Mouse (Mus musculus) limb, embryonic 12.5 days (tissue): ENCODE measurements around the gene Krtap5-1. TPM values are rescaled to one million over a fixed set of nuclear protein-coding genes. Genes with fewer than 3 reads are reported as not detected.
"Not testable (repeated sequence)": the region's sequence is repeated elsewhere in the genome, so short reads cannot be mapped to it uniquely, and the experiment has no call there.

ENCODE experiments used
- ATAC-seq: fragments of 200-750 bp; cut with Nextera tagmentation; 2 replicates; pipeline ENCODE4 v1.8.0; 2017; ENCODE audit warnings: low read depth, moderate TSS enrichment; ENCODE audit not compliant: insufficient number of reproducible peaks, insufficient read depth, low FRiP score, low TSS enrichment
- H3K27ac ChIP-seq: fragments of 300-500 bp; sonication (generic); 2 replicates; pipeline ENCODE4 v1.5.1; 2016; ENCODE audit warnings: mild to moderate bottlenecking, moderate library complexity
- H3K27me3 ChIP-seq: fragments of 300-500 bp; sonication (generic); 2 replicates; pipeline ENCODE4 v1.6.1; 2016; ENCODE audit warnings: mild to moderate bottlenecking, moderate library complexity
- H3K36me3 ChIP-seq: fragments of 300-500 bp; sonication (generic); 2 replicates; pipeline ENCODE4 v1.6.1; 2016; ENCODE audit warnings: mild to moderate bottlenecking, moderate library complexity
- H3K4me1 ChIP-seq: fragments of 300-500 bp; sonication (generic); replicated peaks from 2 replicates; pipeline ENCODE4 v1.6.1; 2016
- H3K4me2 ChIP-seq: fragments of 300-500 bp; sonication (generic); 2 replicates; pipeline ENCODE4 v1.6.1; 2016; ENCODE audit warnings: mild to moderate bottlenecking, moderate library complexity
- H3K4me3 ChIP-seq: fragments of 300-500 bp; sonication (generic); replicated peaks from 2 replicates; pipeline ENCODE4 v1.5.1; 2016; ENCODE audit warnings: mild to moderate bottlenecking
- H3K9ac ChIP-seq: fragments of 300-500 bp; sonication (generic); replicated peaks from 2 replicates; pipeline ENCODE4 v1.6.1; 2016; ENCODE audit warnings: mild to moderate bottlenecking, moderate library complexity
- H3K9me3 ChIP-seq: fragments of 300-500 bp; sonication (generic); 2 replicates; pipeline ENCODE4 v1.6.1; 2016; ENCODE audit warnings: mild to moderate bottlenecking, moderate library complexity
- WGBS: fragments of 180-500 bp; shearing (Covaris S2); methylation state at CpG from one replicate; pipeline ENCODE4 v1.1.7; 2016; 5-methylcytosine and 5-hydroxymethylcytosine counted together
- polyA plus RNA-seq: library from polyadenylated mRNA; unstranded; fragments of >200 nt; fragmentation: Nextera tagmentation; extraction: Ambion mirVana; gene quantifications from 2 replicates; pipeline ENCODE4 v1.2.1, GENCODE M21; 2016

Gene Krtap5-1
- polyA plus RNA-seq, 1 experiment from 2014 or later, result not detected

DNA sequence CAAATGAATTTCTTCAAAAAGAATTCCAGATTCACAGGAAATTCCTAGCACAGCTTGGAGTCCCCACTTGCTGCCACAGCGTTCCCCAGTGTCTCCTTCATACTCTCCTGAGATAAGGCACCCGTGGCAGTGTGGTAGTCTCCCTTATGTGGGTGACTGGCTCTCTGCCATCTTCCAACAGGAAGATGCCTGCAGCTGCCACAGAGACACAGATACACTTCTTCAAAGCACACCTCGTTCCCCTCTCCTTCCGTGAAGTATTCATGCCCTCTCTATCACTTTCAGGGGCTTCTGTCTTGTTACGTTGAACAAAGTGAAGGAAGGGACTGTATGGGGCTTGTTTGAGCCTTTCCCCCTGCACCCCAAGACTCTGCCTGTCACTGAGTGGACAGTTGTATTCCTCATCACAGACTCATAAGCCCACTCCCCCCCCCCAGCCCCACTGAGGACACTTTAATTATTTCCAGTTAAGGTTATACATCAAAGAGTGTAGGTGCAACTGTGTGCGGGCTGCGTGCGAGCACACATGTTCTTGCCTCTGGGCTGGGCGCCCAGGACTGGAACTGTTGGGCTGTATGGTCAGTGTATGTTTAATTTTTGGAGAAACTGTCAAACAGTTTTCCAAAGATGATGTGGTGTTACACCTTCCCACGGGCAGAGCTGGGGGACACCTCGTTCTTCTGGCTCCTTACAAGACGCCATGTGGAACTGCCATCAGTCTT is 26.6 kb upstream of the Krtap5-1 start:
- Histone ChIP-seq H3K4me3 (no peak overlapping the region), H3K27ac (peak overlapping the region; percentile 82; the same call in 1 of the 2 replicates), H3K9me3 (no peaks in the 10 kb centered on the region), H3K27me3 (no peaks in the 10 kb centered on the region), H3K4me2 (no peak overlapping the region), H3K4me1 (peaks cover 24% of the 10 kb centered on the region), H3K36me3 (no peaks in the 10 kb centered on the region), H3K9ac (no peak overlapping the region)
- WGBS, result 74% methylated on average over 12 of the region's 12 CpGs
- no peak for ATAC-seq

DNA sequence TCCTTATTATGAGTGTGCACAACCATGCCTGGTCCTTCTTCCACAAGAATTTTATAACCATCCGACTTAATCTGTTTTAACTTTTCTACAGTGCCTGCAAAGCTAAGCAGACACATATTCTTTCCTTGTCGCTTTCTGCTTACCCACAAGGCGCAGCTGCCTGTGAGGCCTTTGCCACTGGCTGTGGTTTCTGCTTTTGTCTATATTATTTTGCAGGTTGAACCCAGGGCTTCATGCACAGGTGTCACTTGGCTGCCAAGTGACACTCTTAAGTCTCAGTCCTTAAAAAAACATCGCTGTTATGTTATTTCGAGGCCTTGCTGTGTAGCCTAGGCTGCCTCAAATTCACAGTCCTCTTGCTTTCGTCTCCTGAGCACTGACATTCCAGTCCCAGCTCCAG is 25.7 kb upstream of the Krtap5-1 start:
- H3K27me3 ChIP-seq, result no peaks in the 10 kb centered on the region
- 81% methylated on average over 6 of the region's 6 CpGs for WGBS
- no peak overlapping the region for H3K9ac ChIP-seq
- no peak overlapping the region for H3K4me2 ChIP-seq
- H3K27ac ChIP-seq, result peak overlapping the region; percentile 82; the same call in 1 of the 2 replicates
- H3K9me3 ChIP-seq, result no peaks in the 10 kb centered on the region
- H3K4me3 ChIP-seq, result no peak overlapping the region
- no peaks in the 10 kb centered on the region for H3K36me3 ChIP-seq
- peaks cover 24% of the 10 kb centered on the region for H3K4me1 ChIP-seq
- no peak for ATAC-seq

DNA sequence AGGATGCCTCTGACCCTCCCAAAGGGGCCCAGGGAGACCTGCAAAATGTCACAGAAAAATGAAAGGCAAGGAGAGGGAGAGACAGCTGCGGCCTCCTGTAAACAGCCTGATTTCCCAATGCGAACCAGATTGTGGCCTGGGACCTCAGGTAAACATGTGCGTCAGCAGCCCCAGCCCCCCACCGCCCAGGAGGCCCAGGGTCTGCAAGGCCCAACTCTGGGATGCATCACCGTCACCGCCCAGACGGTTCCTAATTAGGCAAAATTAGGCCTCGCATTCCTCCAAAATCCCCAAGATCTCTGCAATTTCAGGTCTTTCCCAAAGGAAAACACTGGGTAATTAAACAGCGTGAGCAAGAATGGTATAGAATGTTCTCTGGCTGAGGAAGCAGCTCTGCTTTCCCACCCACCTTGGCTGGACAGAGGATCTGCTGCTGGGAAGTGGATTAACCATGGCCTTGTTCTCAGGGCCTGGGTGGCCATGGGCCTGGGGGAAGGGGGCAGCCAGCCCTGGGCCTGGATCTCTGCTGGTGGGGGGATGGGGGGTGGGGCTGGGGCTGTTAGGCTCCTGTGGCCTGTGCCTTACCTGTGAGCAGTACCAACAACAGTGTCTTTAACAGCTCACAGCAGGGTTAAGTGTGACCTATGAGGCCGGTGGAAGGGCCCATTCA is 24.9 kb upstream of the Krtap5-1 start:
- not testable (repeated sequence) for H3K36me3 ChIP-seq, ATAC-seq, H3K4me2 ChIP-seq, H3K27me3 ChIP-seq, H3K9ac ChIP-seq, H3K4me3 ChIP-seq, H3K9me3 ChIP-seq
- peak overlapping the region; percentile 86 for H3K27ac ChIP-seq
- 12% methylated on average over 6 of the region's 10 CpGs for WGBS
- peaks cover 31% of the 10 kb centered on the region for H3K4me1 ChIP-seq

DNA sequence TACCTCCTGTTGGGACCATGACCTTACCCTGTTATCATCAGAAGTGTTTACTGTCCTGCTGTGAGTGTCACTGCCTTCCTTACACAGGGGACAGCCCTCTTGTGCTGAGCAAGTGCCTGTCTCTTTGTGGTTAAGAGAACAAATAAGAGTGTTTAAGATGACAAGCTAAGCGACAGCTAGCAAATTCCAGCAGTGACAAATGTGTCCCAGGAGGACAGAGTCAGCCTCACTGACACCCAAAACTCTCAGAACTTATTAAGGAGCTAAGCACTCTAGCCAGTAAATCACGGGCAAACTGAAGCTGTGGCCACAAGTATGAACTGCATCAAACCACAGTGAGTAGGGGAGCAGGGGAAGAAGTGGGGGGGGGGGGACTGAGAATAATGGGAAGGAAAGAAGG is 24.0 kb upstream of the Krtap5-1 start:
- peak overlapping the region; percentile 86 for H3K27ac ChIP-seq
- no peaks in the 10 kb centered on the region for H3K27me3 ChIP-seq
- 0 out of 2 replicates have a peak overlapping the region, but pooled peaks have one; percentile 13 for H3K9ac ChIP-seq
- H3K9me3 ChIP-seq, result no peaks in the 10 kb centered on the region
- H3K4me1 ChIP-seq, result peaks cover 32% of the 10 kb centered on the region
- no peak overlapping the region for H3K4me2 ChIP-seq
- ATAC-seq, result no peak
- no peak overlapping the region for H3K4me3 ChIP-seq
- no peaks in the 10 kb centered on the region for H3K36me3 ChIP-seq
- WGBS, result 17% methylated on average over 2 of the region's 2 CpGs

DNA sequence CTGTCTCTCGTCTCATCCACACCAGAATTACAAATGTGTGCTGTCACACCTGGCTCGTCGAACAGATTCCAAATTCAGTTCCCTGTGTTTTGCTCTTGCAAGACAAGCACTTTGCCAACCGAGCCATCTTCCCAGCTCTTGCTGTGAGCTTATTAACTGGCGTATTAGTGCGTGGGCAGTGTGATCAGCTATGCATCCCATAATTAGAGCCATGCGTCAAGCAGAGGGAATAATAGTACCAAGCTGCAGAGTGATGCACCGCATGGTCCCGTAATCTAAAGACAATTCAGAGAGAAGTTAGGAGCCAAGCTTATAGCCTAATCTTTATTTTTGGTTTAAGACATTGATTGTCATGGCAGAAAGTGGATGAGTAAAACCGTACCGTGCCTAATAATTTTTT is 22.2 kb upstream of the Krtap5-1 start:
- Histone ChIP-seq H3K9me3 (no peaks in the 10 kb centered on the region), H3K4me2 (no peak overlapping the region), H3K27me3 (no peaks in the 10 kb centered on the region; the same call in 1 of the 2 replicates), H3K4me1 (peaks cover 32% of the 10 kb centered on the region), H3K9ac (no peak overlapping the region), H3K27ac (no peak overlapping the region), H3K4me3 (no peak overlapping the region), H3K36me3 (no peaks in the 10 kb centered on the region)
- 76% methylated on average over 11 of the region's 11 CpGs for WGBS
- no peak for ATAC-seq

DNA sequence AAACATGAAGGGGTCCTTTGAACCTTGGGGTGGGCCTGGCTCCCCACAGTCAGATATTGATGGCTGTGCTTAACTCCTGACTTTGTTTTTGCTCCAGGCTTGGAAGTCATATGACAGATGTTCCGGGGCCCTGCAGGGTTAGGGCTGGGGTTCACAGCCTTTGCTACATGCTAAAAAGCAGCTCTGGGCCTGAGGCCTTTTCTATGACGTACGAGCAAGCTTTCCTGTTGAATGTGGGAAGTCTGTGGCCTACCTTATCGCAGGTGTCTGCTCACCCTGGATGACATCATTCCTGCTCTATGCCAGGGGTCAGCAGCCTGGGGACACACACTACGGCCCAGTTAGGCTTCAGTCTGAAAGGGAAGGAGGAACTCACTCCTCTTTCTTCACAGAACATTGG is 20.3 kb upstream of the Krtap5-1 start:
- peaks cover 32% of the 10 kb centered on the region for H3K4me1 ChIP-seq
- no peak overlapping the region for H3K9ac ChIP-seq
- H3K4me3 ChIP-seq, result no peak overlapping the region
- ATAC-seq, result no peak
- H3K27ac ChIP-seq, result 0 out of 2 replicates have a peak overlapping the region, but pooled peaks have one; percentile 23
- no peak overlapping the region for H3K4me2 ChIP-seq
- no peaks in the 10 kb centered on the region for H3K36me3 ChIP-seq
- no peaks in the 10 kb centered on the region for H3K9me3 ChIP-seq
- H3K27me3 ChIP-seq, result no peaks in the 10 kb centered on the region; the same call in 1 of the 2 replicates
- 47% methylated on average over 5 of the region's 5 CpGs for WGBS

DNA sequence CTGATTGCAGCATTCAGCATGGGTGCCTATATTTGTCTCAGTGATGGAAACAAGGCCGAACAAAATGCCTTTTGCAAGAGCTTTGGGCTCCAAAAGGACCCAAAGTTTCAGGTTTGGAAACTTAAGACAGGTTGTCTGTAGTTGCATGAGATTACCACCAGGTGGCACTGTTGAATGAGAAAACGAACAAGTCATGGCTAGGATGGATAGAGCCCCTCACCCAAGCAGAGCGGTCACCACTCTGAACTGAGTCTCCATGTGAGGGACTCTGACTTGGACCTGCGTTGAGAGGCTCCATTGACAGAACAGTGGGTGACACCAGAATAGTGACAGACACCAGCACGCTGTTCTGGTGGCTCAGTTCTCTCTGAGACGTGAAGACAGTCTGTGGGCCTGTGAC is 19.6 kb upstream of the Krtap5-1 start:
- Histone ChIP-seq H3K4me2 (no peak overlapping the region), H3K36me3 (no peaks in the 10 kb centered on the region), H3K27me3 (no peaks in the 10 kb centered on the region; the same call in 1 of the 2 replicates), H3K9me3 (no peaks in the 10 kb centered on the region), H3K9ac (no peak overlapping the region), H3K4me1 (peaks cover 27% of the 10 kb centered on the region), H3K4me3 (no peak overlapping the region), H3K27ac (no peak overlapping the region)
- ATAC-seq, result no peak
- WGBS, result 26% methylated on average over 6 of the region's 6 CpGs

DNA sequence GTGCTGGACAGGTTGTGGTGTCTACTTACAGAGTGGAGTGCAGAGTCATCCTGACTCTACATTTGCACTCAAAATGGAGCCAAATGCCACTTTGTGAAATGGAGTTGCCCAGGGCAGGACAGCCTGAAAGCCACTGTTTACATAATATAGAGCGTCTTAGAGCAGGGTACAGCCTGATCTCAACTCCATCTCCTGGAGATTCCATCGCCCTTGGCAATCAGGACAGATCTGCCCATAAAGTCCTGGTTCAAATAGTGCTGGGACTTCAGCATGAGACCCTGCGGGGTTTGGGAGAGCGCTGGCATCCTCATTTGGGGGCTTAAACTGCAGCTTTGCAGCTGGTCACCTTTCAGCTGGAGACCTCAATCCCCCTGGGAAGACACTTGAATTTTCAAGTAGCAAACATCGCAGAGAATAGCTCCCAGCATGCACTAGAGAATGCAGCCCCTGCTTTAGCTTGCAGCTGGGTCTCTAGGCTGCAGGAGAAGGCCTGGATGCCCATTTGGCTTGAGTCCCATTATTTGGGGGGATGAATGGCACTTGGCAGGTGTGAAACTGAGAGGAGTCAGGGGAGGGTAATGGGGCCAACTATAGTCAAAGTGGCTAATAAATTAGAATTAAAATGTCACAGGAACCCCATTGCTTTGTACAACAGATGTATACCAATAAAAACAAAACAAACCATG is 17.8 kb upstream of the Krtap5-1 start:
- Histone ChIP-seq H3K27me3 (no peaks in the 10 kb centered on the region; the same call in 1 of the 2 replicates), H3K4me2 (no peak overlapping the region), H3K9me3 (no peaks in the 10 kb centered on the region), H3K4me3 (no peak overlapping the region), H3K27ac (no peak overlapping the region), H3K36me3 (no peaks in the 10 kb centered on the region), H3K4me1 (peaks cover 15% of the 10 kb centered on the region), H3K9ac (no peak overlapping the region)
- no peak for ATAC-seq
- 55% methylated on average over 5 of the region's 5 CpGs for WGBS

DNA sequence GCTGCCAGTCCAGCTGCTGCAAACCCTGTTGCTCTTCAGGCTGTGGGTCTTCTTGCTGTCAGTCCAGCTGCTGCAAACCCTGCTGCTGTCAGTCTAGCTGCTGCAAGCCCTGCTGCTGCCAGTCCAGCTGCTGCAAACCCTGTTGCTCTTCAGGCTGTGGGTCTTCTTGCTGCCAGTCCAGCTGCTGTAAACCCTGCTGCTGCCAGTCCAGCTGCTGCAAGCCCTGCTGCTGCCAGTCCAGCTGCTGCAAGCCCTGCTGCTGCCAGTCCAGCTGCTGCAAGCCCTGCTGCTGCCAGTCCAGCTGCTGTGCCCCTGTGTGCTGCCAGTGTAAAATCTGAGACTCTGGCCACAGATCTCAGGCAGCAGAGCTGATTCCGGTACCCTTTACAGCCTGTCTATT is 7.0 kb upstream of the Krtap5-1 start:
- not testable (repeated sequence) for H3K9ac ChIP-seq, H3K27me3 ChIP-seq, H3K4me2 ChIP-seq, H3K4me3 ChIP-seq, H3K27ac ChIP-seq, H3K36me3 ChIP-seq, ATAC-seq, H3K4me1 ChIP-seq, H3K9me3 ChIP-seq
- WGBS, result 83% methylated on average over 1 of the region's 1 CpGs

DNA sequence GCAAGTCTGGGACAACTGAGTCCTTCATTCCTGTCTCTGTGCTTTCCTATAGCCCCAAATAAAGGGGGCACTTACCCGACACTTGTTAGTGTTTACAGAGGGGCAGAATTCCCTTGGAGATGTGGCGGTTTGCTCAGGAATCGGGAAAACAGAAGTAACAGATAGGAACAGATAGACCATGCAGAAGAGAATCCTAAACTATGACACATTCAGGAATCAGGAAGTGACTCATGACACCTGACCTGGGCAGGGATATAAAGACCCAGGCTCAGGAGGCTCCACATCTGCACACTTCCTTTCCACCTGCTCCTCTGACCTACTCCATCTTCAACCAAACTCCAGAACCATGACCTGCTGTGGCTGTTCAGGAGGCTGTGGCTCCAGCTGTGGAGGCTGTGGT is 6.3 kb upstream of the Krtap5-1 start, which contains the start of gene Krtap5-4:
Gene Krtap5-4 (plus strand): TSS at position 301 of the 400 bp plus-strand sequence.
- no peaks in the 10 kb centered on the region for H3K36me3 ChIP-seq
- 50% methylated on average over 3 of the region's 3 CpGs for WGBS
- no peak within 1 kb of the TSS for H3K4me2 ChIP-seq
- H3K4me3 ChIP-seq, result no peak within 1 kb of the TSS
- no peak for ATAC-seq
- H3K4me1 ChIP-seq, result no peaks in the 10 kb centered on the region; the same call in 1 of the 2 replicates
- no peak within 1 kb of the TSS for H3K27ac ChIP-seq
- H3K9me3 ChIP-seq, result no peaks in the 10 kb centered on the region
- no peak within 1 kb of the TSS for H3K9ac ChIP-seq
- H3K27me3 ChIP-seq, result peaks cover 8% of the 10 kb centered on the region; the same call in 1 of the 2 replicates

DNA sequence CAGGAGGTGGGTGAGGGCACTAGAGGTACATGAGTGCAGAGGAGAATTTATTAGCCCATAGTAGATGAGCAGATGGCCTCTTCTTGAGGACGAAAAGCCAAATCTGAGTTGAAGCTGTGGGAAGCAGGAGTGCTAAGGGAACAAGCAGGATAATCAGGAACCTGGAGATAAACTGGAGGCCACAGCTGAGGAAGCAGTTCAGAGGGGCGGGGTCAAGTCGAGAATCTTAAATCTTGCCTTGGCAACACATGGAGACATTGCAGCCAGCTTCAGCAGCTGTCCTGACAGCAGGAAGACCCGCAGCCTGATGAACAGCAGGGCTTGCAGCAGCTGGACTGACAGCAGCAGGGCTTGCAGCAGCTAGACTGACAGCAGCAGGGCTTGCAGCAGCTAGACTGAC is 810 bp downstream of the Krtap5-1 start:
- H3K9me3 ChIP-seq, H3K4me1 ChIP-seq, H3K4me3 ChIP-seq, H3K36me3 ChIP-seq, H3K27ac ChIP-seq, H3K9ac ChIP-seq, H3K27me3 ChIP-seq, ATAC-seq, H3K4me2 ChIP-seq: not testable (repeated sequence)
- 26% methylated on average over 4 of the region's 4 CpGs for WGBS
